Mouse (Mus musculus): ENCODE measurements at regions not wholly inside any gene's neighbourhood (a gene's known extent, or its start where the extent isn't known, plus 50 kb on each side); places are given as distances from the start of the nearest gene placed in this dataset.

DNA sequence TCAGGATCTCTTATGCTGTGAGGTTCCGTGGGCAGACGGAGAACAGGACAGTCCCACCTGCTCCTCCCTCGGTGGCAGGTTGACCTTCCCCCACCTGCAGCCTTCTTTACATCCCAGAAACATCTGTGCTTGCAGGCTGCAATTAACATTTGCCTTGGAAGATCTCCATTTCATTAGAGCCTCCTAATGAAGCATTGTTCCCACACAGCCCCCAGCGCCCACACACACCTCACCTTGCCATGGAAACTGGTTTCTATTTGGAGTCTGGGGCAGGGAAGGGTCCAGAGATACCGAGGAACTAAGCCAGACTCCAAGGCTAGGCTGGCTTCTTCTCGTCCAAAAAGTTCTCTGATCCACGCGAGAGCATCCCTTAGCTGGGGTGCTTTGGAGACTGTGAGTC is 56.6 kb upstream of the Rpl38 start:
- DNase-seq (ENCODE audit: low spot score in 2 of 2): no peak

DNA sequence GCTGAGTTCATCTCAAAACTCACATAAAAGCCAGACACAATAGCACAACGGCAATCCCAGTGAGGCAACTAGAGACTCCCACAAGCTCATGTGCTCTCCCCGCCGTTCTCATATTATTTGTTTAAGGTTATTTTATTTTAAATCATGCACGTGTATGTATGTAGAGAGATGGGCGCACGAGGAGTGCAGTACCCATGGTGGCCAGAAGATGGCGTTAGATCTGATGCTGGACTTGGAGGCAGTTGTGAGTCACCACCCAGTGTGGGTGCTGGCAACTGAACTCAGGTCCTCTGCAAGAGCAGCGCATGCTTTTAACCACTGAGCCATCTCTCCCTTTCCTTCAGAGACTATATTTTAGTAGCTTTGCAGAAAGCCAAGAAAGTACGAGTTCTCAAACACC is 60.3 kb upstream of the Rpl38 start:
- DNase-seq (ENCODE audit: low spot score in 2 of 2): no peak

DNA sequence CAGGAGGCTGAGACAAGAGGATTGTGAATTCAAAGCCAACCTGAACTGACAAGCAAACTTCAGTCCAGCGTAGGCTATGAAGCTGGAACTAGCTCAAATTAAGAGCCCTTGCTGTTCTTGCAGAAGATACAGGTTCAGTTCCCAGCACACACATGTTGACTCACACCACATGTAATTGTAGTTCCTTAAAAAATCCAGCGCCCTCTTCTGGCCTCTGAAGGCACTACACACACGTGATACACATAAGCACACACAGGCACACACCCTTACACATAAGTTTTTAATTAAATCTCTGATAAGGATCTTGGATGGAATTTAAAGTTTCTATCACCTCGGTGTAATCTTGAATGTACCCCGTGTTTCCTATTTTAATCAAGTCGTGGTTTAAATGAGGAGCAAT is 65.2 kb upstream of the Rpl38 start:
- DNase-seq (ENCODE audit: low spot score in 2 of 2): no peak

DNA sequence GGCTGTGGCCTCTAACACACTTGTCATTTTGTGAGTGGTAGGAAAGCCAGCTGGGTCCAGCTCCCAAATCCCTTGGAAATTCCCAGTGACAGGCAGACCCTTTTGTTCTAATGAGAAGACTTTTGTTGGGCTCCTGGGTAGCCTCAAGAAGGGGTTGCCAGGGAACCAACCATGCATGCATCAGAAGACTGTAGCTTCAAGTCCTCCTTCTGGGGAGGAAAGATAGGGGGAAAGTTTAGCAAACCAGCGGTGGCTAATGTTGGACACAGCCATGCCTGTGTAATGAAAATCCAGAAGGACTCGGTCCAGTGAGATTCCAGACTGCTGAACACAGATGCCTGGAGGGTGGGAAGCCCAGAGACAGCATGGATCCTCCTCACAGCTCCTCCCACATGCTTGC is 71.1 kb upstream of the Rpl38 start:
- peak in 1 of 2 experiments; percentile 16 for DNase-seq (ENCODE audit: low spot score in 2 of 2)

DNA sequence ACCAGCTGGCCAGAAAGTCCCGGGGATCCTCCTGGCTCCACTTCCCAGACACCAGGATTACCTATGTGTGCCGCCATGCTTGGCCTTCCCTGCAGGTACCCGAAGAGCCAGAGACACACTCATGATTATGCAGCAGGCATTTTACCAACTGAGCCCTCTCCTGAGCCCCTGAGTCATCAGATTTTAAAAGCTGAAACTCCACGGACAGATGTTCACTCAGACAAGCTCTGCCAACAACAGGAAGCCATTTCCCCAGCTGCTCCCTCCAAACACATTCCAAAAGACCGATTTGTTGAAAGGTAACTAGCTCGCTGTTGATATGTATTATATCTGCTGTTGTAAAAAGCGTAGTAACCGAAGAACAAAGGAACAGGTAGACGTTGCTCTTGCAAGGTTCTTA is 75.4 kb upstream of the Rpl38 start:
- DNase-seq (ENCODE audit: low spot score in 2 of 2): peak in 1 of 2 experiments; percentile 24

DNA sequence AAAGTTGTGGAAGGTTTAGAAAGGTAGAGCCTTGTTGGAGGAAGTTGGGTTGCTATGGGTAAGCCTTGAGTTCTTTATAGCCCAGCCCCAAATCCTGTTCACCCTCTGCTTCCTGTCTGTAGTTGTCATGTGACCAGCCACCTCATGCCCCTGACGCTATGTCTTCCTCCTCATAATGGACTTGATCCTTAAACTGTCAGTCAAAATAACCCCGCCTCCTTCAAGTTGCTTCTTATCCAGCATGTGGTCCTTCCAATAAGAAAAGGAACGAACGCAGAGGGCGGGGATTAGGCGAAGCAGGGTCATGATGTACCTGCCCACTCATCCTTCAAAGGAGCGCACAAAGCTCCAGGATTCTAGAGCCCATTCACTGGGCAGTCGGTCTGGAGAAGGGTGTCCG is 79.8 kb upstream of the Rpl38 start:
- no peak for DNase-seq (ENCODE audit: low spot score in 2 of 2)

DNA sequence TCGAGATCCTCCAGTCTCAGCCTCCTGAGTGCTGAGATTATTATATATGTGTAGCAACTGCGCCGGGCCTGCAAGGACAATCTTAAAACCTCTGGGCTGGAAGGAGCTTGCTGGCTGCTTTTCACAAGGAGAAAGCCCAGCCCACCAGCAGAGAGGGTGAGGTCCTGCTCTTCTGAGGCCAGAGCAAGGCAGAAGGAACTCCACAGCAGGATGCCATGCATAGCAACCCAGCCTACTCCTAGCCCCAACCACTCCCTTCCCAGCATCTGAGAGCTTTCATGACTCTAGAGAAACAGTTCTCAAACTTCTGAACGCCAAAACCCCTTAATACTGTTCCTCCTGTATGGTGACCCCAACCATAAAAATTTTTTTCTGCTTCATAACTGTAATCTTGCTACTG is 80.3 kb upstream of the Rpl38 start:
- no peak for DNase-seq (ENCODE audit: low spot score in 2 of 2)

DNA sequence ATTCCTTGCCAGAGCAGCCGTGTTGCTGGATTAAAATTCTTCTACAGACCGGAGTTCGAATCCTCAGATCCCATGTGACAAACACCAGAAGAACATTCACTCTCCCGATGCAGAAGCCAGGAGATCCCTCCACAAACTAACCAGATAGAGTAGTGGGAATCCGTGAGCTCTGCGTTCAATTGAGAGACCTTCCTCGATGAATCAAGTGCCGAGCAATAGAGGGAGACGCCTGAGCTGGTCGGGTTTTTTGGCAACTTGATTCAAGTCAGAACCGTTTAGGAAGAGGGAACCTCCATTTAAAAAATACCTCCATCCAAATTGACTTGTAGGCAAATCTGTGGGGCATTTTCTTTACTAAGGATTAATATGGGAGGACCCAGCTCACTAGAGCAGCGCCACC is 81.9 kb upstream of the Rpl38 start:
- no peak for DNase-seq (ENCODE audit: low spot score in 2 of 2)

DNA sequence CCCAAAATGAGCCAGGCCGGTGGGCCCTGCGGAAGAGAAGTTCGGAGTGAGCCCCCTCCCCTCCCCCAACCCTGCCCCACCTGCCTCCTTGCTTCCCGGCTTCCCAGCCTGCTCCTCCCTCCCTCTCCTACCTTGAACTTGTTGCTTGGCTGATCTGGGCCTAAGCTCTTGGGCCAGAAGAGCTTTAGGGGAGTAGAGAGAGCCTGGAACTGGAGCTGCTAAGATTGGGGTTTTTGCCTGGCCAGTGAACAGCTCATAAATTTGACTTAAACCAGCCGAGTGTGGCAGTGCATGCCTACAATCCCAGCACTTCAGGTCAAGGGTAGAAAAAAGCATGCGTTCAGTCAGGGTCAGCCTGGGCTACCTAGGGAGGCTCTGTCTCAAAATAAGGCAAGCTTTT is 83.5 kb upstream of the Rpl38 start:
- DNase-seq (ENCODE audit: low spot score in 2 of 2): no peak

DNA sequence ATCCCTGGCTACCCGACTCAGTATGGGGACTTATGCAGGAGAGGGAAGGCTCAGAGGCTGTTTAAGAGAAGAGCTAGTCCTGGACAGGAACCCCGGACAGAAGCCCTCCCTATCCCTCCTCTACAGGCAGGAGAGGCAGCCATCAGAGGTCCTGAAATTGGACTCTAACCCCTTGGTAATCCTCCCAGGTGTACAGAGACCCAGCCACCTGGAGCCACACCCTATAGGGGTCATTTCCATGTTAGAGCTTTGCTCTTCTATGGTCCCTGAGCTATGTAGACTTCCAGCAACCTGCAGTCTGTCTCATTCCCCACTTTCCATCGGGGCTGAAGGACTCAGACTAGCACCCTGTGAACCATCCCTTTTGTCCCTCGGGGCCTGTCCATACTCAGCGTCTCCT is 84.2 kb upstream of the Rpl38 start:
- DNase-seq (ENCODE audit: low spot score in 2 of 2): no peak

DNA sequence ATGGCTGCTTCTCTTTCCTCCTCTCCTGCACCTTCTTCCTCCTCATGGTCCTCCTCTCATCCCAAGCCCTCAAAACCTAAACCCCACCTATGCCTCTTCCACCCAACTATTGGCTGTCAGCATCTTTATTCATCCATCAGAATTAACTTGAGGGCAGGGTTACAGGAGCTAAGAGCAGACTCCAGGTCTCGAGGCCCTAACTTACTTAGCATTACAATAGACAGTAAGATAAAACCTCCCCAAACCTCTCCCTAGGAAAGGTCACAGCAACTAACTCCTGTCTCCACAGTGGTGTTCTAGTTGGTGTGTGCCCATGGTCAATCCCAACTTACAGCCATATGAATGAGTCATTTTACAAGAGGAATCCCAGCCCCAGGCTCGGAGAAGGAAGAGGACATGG is 88.3 kb upstream of the Rpl38 start:
- DNase-seq (ENCODE audit: low spot score in 2 of 2): no peak

DNA sequence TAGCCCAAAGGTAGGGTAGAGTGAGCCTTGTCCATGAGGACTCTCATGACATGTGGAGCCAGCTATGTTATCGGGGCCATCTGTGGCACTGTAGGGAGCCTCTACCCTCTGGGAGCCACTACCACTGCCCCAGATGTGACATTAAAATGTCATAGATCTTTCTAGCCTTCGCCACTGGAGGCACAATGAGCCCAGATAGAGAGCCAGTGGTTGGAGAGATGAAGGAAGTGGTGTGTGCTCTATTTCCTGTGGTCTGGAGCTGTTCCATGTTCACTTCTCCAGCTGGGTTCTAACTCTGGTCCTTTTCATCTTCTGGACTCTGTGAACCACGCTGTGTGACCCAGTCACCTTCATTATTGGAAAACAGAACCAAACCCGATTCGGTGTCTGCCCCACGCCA is 89.8 kb upstream of the Rpl38 start:
- DNase-seq (ENCODE audit: low spot score in 2 of 2): no peak

DNA sequence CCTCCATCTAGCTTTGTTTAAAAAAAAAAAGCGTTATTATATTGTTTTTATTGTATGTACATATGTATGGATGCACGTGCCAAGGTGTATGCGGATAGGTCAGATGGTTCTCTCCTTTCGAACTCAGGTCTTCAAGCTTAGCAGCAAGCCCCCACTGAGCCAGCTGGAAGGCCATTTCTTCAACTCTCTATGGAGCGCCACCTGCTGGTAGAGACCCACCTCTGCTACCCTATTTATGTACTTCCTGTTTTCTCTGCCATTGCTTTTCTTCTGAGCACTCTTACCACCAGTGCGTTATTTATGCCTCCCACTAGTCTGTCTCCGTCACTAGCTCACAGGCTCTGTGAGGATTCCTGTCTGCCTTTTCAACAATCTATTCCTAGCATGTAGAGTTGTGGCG is 91.5 kb upstream of the Rpl38 start:
- DNase-seq (ENCODE audit: low spot score in 2 of 2): no peak

DNA sequence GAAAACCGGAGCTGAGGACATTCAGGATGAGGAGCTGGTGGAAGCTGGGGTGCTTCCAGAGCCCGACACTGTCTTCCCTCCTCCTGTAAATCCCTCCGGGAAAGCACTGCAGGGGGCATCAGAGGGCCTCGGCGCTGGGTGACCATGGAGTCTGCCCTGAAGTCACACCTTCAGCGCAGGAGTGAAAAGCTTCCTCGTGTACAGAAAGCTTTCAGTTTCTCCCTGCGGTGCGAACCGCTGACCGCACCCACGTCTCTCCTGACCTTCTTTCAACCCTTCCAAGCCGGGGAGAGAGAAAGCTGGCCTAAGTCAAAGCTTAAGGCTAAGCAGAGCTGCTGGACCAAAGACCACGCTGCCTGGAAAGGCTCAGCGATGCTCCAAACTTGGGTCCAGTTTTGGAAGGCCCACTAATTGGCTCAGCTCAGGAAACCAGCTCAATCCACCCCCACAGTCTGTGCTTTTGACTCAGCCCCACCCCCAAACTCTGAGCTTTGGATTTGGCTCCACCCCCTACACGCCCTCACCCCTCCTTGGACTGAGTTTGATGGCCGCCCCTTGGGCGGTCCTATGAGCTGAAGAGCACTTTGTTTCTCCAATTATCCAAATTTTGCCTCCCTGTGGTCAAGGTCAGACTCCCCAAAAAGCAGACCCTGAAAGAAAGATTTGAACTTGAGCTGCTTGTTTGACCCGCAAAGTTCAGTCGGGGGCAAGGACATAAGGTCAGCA is 97.0 kb upstream of the Rpl38 start:
- DNase-seq (ENCODE audit: low spot score in 2 of 2): no peak

DNA sequence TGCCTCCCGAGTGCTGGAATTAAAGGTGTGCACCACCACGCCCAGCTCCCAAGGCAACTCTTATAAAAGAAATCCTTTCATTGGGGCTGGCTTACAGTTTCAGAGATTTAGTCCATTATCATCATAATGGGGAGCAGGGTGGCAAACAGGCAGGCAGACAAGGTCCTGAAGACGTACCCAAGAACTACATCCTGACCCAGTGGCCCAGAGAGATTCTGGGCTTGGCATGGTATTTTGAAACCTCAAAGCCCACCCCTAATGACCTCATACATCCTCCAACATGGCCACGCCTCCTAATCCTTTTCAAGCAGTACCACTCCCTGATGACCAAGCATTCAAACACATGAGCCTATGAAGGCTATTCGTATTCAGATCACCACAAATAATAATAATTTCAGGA is 98.2 kb upstream of the Rpl38 start:
- no peak for DNase-seq (ENCODE audit: low spot score in 2 of 2)

DNA sequence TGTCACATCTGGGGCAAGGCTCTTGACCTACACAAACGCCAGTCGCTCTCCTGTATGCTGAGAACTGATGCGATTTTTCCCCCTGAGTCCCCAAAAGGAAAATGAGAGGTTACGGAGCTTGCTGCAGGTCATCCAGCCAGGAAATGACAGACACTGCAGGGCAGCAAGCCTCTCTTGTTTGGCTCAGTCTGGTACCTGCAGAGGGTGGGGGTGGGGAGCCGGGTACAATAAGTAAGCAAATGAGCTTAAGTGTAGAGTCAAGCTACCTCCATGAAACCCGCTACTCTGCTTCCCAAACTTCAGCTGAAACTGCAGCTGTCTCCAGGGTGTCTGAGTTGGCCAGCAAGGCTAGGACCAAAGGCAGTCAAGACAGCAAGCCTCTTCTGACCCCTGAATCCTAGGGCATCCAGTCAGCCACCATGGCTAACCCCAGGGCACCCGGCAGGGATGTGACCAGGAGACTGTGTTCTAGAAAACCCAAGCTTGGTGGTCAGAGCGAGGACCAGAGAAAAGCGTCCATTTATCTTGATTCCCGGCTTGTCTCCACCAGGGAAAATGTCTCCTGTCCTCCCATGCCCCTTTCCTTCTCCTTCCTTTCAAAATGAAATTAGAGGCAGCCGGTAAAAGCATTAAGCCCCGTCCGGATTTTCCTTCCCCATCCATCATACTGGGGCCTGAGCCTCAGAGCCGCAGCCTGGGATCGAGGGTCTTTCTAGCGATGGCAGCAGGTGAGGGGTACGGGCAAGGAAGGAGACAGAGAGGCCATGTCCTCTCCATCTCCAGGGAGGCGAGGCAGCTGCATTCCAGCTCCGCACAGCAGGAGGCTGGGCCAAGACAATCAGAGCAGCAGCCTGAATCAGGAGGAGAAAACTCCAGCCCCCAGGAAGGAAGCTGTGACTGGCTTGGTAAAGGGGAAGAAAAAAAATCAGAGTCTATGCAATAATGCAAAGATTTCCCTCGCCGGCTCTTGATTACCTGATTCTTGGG is 100.2 kb upstream of the Rpl38 start:
- DNase-seq (ENCODE audit: low spot score in 2 of 2): no peak

DNA sequence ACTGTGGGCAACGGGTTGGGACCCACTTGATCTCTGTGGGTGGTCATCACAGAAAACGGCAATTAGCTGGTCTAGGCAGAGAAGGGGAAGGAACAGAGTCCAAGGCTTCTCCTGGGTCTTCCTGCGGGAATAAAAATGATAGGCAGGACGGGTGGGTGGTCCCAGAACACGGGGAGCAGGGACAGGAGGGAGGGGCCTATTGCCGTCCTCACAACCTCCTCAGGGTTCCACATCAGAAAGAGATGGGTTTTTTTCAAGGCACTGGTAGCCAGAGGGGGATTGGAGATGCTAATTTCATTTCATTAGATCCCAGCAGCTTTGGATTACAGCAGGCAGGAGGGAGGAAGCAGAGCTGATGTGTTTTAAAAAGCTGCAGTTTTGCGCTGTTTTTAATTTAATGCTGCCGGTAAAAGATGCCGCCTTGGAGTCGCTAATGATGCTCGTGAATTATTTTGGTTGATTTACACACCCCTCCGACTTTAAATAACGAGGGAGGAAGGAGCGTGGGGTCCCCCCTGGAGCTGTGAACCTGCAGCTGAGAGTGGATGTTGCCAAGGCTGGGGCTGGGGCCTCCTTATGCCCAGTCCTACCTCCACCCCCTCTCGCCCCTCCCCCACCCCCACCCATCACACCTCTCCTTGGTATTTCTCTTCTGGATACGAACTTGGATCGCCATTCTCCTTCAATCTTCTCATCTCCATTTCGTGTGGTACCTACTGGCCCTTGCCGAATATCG is 101.1 kb upstream of the Rpl38 start:
- no peak for DNase-seq (ENCODE audit: low spot score in 2 of 2)

DNA sequence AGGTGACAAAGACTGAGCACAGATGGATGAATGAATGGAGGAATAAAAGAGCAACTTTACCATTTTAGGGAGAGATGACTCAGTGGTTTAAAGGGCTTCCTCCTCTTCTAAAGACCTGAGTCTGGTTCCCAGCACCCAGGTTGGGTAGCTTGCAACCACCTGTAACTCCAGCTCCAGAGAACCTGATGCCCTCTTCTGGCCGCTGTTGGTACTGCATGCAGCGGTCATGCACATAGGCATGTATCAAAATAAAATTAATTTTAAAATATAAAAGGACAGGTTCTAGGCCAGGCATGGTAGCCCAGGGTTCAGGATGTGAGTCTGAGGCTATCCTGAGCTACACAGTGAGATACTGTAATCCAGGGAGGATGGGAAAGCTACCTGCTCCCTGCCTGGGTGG is 103.4 kb upstream of the Rpl38 start:
- DNase-seq (ENCODE audit: low spot score in 2 of 2): no peak

DNA sequence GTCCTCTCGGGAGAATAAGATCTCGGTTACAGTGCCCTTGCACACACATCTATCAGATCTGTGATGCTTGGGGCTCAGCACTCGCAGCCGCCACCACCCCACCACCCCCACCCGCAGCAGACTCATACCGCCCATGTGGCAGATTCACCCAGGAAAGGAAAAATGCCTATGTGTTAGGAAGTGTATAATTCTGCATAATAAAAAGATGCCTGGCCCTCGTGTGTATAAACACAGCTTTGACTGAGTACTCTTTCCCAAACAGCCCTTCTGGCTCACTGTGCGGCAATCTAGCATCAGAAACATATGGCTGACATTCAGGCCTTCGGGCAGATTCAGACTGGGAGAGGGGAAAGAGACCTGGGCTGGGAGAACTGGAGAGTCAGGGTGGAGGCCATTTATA is 105.2 kb upstream of the Rpl38 start:
- peak in 1 of 2 experiments; percentile 2 for DNase-seq (ENCODE audit: low spot score in 2 of 2)

DNA sequence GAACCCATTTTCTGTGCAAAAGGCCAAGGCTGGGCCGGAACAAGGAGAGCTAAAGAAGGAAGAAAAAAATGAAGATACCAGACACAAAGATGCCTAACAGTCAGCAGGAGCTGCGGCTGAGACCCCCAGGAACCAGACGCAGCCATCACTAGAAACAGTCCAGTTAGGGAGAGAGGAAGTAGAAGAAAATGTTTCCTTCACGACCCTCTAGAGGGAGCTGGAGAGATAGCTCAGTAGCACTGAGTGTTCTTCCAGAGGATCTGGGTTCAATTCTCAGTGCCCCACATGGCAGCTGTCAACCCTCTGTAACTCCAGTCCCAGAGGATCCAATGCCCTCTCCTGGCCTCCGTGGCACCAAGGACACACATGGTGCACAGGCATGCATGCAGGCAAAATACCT is 113.7 kb upstream of the Rpl38 start:
- DNase-seq (ENCODE audit: low spot score in 2 of 2): no peak

DNA sequence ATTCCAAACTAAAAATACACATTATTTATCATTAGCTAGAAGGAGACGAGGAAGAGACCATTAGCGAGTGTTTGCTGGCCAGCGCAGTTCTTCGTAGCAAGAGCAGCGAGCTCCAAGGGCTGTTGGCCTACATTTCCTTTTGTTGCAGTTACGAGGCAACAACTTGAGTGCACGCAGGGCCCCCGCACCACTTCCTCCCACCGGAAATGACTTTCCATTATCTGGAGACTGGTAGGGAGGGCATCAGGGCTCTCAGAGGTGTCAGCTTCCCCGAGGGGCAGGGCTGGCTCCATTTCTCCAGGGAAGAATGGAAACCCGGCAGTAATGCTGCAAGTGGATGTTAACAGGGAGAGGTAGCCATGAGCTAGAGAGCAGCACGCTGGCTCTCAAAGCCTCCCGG is 114.3 kb upstream of the Rpl38 start:
- no peak for DNase-seq (ENCODE audit: low spot score in 2 of 2)

DNA sequence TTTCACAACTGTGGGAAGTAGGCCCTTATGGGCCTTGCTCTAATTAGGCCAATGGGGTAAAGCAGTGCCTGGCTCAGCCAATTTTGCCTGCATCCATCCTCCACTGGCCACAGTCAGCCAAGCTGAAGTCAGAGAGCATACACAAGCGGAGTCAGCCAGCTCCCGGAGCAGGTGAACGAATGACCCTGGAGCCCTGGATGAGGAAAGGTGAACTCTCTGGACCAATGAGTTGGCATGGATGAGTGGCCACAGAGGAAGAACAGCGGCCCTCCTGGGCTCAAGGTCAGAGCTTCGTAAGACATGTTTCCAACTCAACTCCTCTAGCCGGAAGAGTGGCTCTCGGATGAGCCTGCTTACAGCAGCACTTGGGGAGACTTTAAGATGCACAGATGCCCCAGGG is 116.1 kb upstream of the Rpl38 start:
- DNase-seq (ENCODE audit: low spot score in 2 of 2): no peak

DNA sequence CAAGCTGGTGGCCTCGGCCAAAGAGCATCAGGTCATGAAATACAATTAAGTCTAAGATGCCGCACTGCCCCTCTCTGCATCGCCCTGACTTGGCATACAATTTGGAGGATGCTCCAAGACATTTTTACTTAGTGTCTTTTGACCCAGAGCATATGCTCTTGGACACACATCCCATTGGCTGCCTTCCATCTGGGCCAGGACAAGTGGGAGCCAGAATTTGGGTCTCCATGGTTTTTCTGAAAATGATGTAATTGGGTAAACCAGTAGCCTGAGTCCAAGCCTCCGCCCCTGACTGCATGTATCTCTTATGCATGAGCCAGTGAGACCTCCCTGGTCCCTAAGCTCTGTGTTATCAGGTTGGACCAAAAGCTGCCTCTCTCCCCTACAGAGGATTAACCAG is 117.1 kb upstream of the Rpl38 start:
- DNase-seq (ENCODE audit: low spot score in 2 of 2): no peak
